Comparison of ENCODE assay signal across 8 mouse cellular contexts in genomic region chr2:143916229-143916628, GRCm38 (mm10). TPM values are rescaled to one million over a fixed set of nuclear protein-coding genes. Genes with fewer than 3 reads are reported as not detected.
DNase-seq lines count a peak whose midpoint lies in the region; ATAC-seq and TF ChIP-seq lines count a peak whose summit lies in the region.

No protein-coding gene starts in this region.

- peaks cover 18% of the 10 kb centered on the region for H3K4me1 ChIP-seq in forebrain, embryonic 14.5 days (ENCODE audit: control insufficient read depth, insufficient read depth, low read length)
- peaks cover 9% of the 10 kb centered on the region for H3K4me1 ChIP-seq in lung, postnatal 0 days (ENCODE audit: insufficient read depth, low read depth, low read length)
- peaks cover 23% of the 10 kb centered on the region for H3K4me1 ChIP-seq in stomach, embryonic 16.5 days (ENCODE audit: control insufficient read depth, insufficient read depth, low read length)

- TF ChIP-seq CTCF in lung, postnatal 0 days (IDR thresholded peaks at IDR 0.05): no peak

- H3K27me3 ChIP-seq in forebrain, embryonic 14.5 days (replicated peaks; ENCODE audit: control insufficient read depth, insufficient read depth, low read length): no peaks in the 10 kb centered on the region
- no peaks in the 10 kb centered on the region for H3K27me3 ChIP-seq in lung, postnatal 0 days (replicated peaks; ENCODE audit: insufficient read depth, low read length)
- H3K27me3 ChIP-seq in stomach, embryonic 16.5 days (ENCODE audit: control insufficient read depth, insufficient read depth, low read length): no peaks in the 10 kb centered on the region

- no peaks in the 10 kb centered on the region for H3K9me3 ChIP-seq in forebrain, embryonic 14.5 days (replicated peaks; ENCODE audit: control insufficient read depth, low read length)
- H3K9me3 ChIP-seq in lung, postnatal 0 days (ENCODE audit: low read length): no peaks in the 10 kb centered on the region
- H3K9me3 ChIP-seq in stomach, embryonic 16.5 days (replicated peaks; ENCODE audit: control insufficient read depth, low read length): no peaks in the 10 kb centered on the region

- H3K9ac ChIP-seq in forebrain, embryonic 14.5 days (ENCODE audit: low read length): peak overlapping the region; percentile 94
- peak overlapping the region; percentile 99 for H3K9ac ChIP-seq in lung, postnatal 0 days (replicated peaks; ENCODE audit: low read depth)
- peak overlapping the region; percentile 94 for H3K9ac ChIP-seq in stomach, embryonic 16.5 days (ENCODE audit: low read length)

- H3K4me3 ChIP-seq in forebrain, embryonic 14.5 days (ENCODE audit: low read depth, low read length): peak overlapping the region; percentile 81
- peak overlapping the region; percentile 87 for H3K4me3 ChIP-seq in lung, postnatal 0 days (ENCODE audit: low read depth, low read length)
- peak overlapping the region; percentile 94 for H3K4me3 ChIP-seq in stomach, embryonic 16.5 days (replicated peaks; ENCODE audit: low read length)

- 8% methylated on average over 5 of the region's 5 CpGs for WGBS in forebrain, embryonic 14.5 days
- 3% methylated on average over 5 of the region's 5 CpGs for WGBS in lung, postnatal 0 days
- 3% methylated on average over 5 of the region's 5 CpGs for WGBS in stomach, embryonic 16.5 days

- no peaks in the 10 kb centered on the region for H3K36me3 ChIP-seq in forebrain, embryonic 14.5 days (ENCODE audit: control insufficient read depth, insufficient read depth, low read length)
- no peaks in the 10 kb centered on the region for H3K36me3 ChIP-seq in lung, postnatal 0 days (ENCODE audit: insufficient read depth, low read length)
- no peaks in the 10 kb centered on the region for H3K36me3 ChIP-seq in stomach, embryonic 16.5 days (ENCODE audit: control insufficient read depth, insufficient read depth, low read length)

- DNase-seq in embryo, embryonic 10 days (ENCODE audit: low spot score): peak; percentile 15
- DNase-seq in embryo, embryonic 9.5 days (ENCODE audit: extremely low spot score): no peak
- peak; percentile 44 for DNase-seq in MN1 (ENCODE audit: low spot score)
- DNase-seq in forebrain, embryonic 14.5 days (ENCODE audit: low spot score): peak; percentile 11
- DNase-seq in kidney, postnatal 25 days: peak; percentile 37 to 54
- DNase-seq in lung, postnatal 0 days (ENCODE audit: low spot score): peak; percentile 62
- no peak for DNase-seq in natural killer cell, adult 2 months (ENCODE audit: low spot score in 2 of 2)

- peak overlapping the region; percentile 99; the same call in 1 of the 2 replicates for H3K27ac ChIP-seq in forebrain, embryonic 14.5 days (ENCODE audit: low read depth, low read length)
- peak overlapping the region; percentile 99 for H3K27ac ChIP-seq in lung, postnatal 0 days (ENCODE audit: low read length)
- H3K27ac ChIP-seq in stomach, embryonic 16.5 days (ENCODE audit: low read length): peak overlapping the region; percentile 100

- ATAC-seq in forebrain, embryonic 14.5 days: no peak
- ATAC-seq in lung, postnatal 0 days: no peak
- no peak for ATAC-seq in stomach, embryonic 16.5 days (ENCODE audit: insufficient read depth, low FRiP score)

- TF ChIP-seq EP300 in lung, postnatal 0 days (IDR thresholded peaks at IDR 0.05): 0 out of 2 replicates have a peak, but pooled peaks have one; percentile 4

- peak overlapping the region; percentile 57 for H3K4me2 ChIP-seq in forebrain, embryonic 14.5 days (ENCODE audit: low read length)
- H3K4me2 ChIP-seq in lung, postnatal 0 days (replicated peaks; ENCODE audit: low read depth, low read length): peak overlapping the region; percentile 59
- peak overlapping the region; percentile 61 for H3K4me2 ChIP-seq in stomach, embryonic 16.5 days (ENCODE audit: low read depth, low read length)

RNA-seq across cellular contexts. Expression of gene Dstn, which starts 1.1 kb away (rescaled TPM):
- 532 and 544 TPM in 2 replicates for polyA plus RNA-seq in forebrain, embryonic 14.5 days (2014; fragmentation: Nextera tagmentation; extraction: Ambion mirVana)
- 640 and 655 TPM in 2 replicates for polyA plus RNA-seq in lung, postnatal 0 days (2015; fragmentation: Nextera tagmentation; extraction: Ambion mirVana)
- 852 and 990 TPM in 2 replicates for polyA plus RNA-seq in stomach, embryonic 16.5 days (2015; fragmentation: Nextera tagmentation; extraction: Ambion mirVana)

RNA-seq across cellular contexts. Expression of gene Bfsp1, which starts 53.3 kb away (rescaled TPM):
- 0.53 and 0.58 TPM in 2 replicates for polyA plus RNA-seq in forebrain, embryonic 14.5 days (2014; fragmentation: Nextera tagmentation; extraction: Ambion mirVana)
- polyA plus RNA-seq in lung, postnatal 0 days (2015; fragmentation: Nextera tagmentation; extraction: Ambion mirVana): 3.2 and 4.7 TPM in 2 replicates
- polyA plus RNA-seq in stomach, embryonic 16.5 days (2015; fragmentation: Nextera tagmentation; extraction: Ambion mirVana): 1.1 and 1.7 TPM in 2 replicates

Comparison
In these comparisons a context has a peak if more than half of its experiments do, and no peak if none do; other contexts are left out.
1. DNase-seq: peak in embryo, embryonic 10 days (single experiment), MN1 (single experiment), forebrain, embryonic 14.5 days (single experiment), kidney, postnatal 25 days (2 of 2) and lung, postnatal 0 days (single experiment); none in embryo, embryonic 9.5 days (single experiment) and natural killer cell, adult 2 months (0 of 2).
2. Peak in every context shown above with its lines, with median percentiles within 50 percentile points of each other: H3K27ac ChIP-seq, H3K4me2 ChIP-seq, H3K4me3 ChIP-seq and H3K9ac ChIP-seq.